Mouse (Mus musculus) hindbrain, postnatal 0 days (tissue): ENCODE results near the gene Lix1l. TPM values are rescaled to one million over a fixed set of nuclear protein-coding genes. Genes with fewer than 3 reads are reported as not detected.
A peak's percentile ranks its signal among the peaks of the same experiment; 100 is the strongest.

Source experiments
- ATAC-seq: fragments of 200-750 bp; cut with Nextera tagmentation; 2 replicates; pipeline ENCODE4 v1.8.0; 2017; ENCODE audit warnings: mild to moderate bottlenecking, moderate TSS enrichment, moderate library complexity
- DNase-seq: peaks from one replicate; pipeline ENCODE4 v3.0.0-alpha.2; 2015; ENCODE audit warnings: low spot score
- H3K27ac ChIP-seq: fragments of 300-500 bp; sonication (generic); 2 replicates; pipeline ENCODE4 v1.5.1; 2014; ENCODE audit warnings: mild to moderate bottlenecking
- H3K27me3 ChIP-seq: fragments of 300-500 bp; sonication (generic); 2 replicates; pipeline ENCODE4 v1.6.1; 2014; ENCODE audit warnings: low read length, mixed read lengths; ENCODE audit not compliant: insufficient read depth
- H3K36me3 ChIP-seq: fragments of 300-500 bp; sonication (generic); 2 replicates; pipeline ENCODE4 v1.6.1; 2014; ENCODE audit warnings: low read length, mixed read lengths; ENCODE audit not compliant: insufficient read depth
- H3K4me1 ChIP-seq: fragments of 300-500 bp; sonication (generic); 2 replicates; pipeline ENCODE4 v1.6.1; 2014; ENCODE audit warnings: antibody characterized with exemption, low read length, mixed read lengths; ENCODE audit not compliant: insufficient read depth
- H3K4me2 ChIP-seq: fragments of 300-500 bp; sonication (generic); 2 replicates; pipeline ENCODE4 v1.6.1; 2014; ENCODE audit warnings: low read depth, mild to moderate bottlenecking, low read length, moderate library complexity, mixed read lengths
- H3K4me3 ChIP-seq: fragments of 300-500 bp; sonication (generic); 2 replicates; pipeline ENCODE4 v1.5.1; 2014; ENCODE audit warnings: low read length
- H3K9ac ChIP-seq: fragments of 300-500 bp; sonication (generic); replicated peaks from 2 replicates; pipeline ENCODE4 v1.6.1; 2014; ENCODE audit warnings: mild to moderate bottlenecking, low read length, moderate library complexity, mixed read lengths
- H3K9me3 ChIP-seq: fragments of 300-500 bp; sonication (generic); 2 replicates; pipeline ENCODE4 v1.6.1; 2016; ENCODE audit warnings: low read length, mixed read lengths
- CTCF ChIP-seq: IDR thresholded peaks from 2 replicates; pipeline ENCODE4 v1.5.1; 2016; ENCODE audit warnings: antibody characterized with exemption, control low read depth, low read depth
- WGBS: fragments of 180-500 bp; shearing (Covaris S2); extraction: QIAGEN DNeasy Blood & Tissue Kit; methylation state at CpG from one replicate; pipeline ENCODE4 v1.1.7; 2014; 5-methylcytosine and 5-hydroxymethylcytosine counted together
- polyA plus RNA-seq: library from polyadenylated mRNA; unstranded; fragments of >200 nt; fragmentation: Nextera tagmentation; extraction: Ambion mirVana; gene quantifications from 2 replicates; pipeline ENCODE4 v1.2.1, GENCODE M21; 2015
- total RNA-seq: library from RNA; depleted of rRNA; stranded (reverse); fragments of >200 nt; gene quantifications from 2 replicates; pipeline ENCODE4 v1.2.3, GENCODE M21; 2014

The Lix1l gene
- total and polyA plus RNA-seq, 2 experiments from 2014 or later, result 3.9 to 48.4 TPM

GRCm38 (mm10) chr3:96555999-96556614 lies 44.8 kb upstream of the Lix1l start:
- H3K9me3 ChIP-seq, result no peaks in the 10 kb centered on the region
- DNase-seq (no peak), ATAC-seq (no peak)
- peaks cover 21% of the 10 kb centered on the region for H3K4me1 ChIP-seq
- H3K4me2 ChIP-seq, result peak overlapping the region; percentile 85
- H3K9ac ChIP-seq, result no peak overlapping the region
- peaks cover 11% of the 10 kb centered on the region; the same call in 1 of the 2 replicates for H3K36me3 ChIP-seq
- peak overlapping the region; percentile 74 for H3K27ac ChIP-seq
- no peak overlapping the region for H3K4me3 ChIP-seq
- WGBS, result 85% methylated on average over 15 of the region's 15 CpGs
- no peak for TF ChIP-seq CTCF
- H3K27me3 ChIP-seq, result no peaks in the 10 kb centered on the region

- Histone ChIP-seq H3K4me3 (peak overlapping the region; percentile 73), H3K27me3 (no peaks in the 10 kb centered on the region), H3K27ac (peak overlapping the region; percentile 93), H3K4me2 (peak overlapping the region; percentile 85), H3K36me3 (peaks cover 15% of the 10 kb centered on the region), H3K9me3 (no peaks in the 10 kb centered on the region), H3K4me1 (peaks cover 21% of the 10 kb centered on the region), H3K9ac (peak overlapping the region; percentile 70)
- no peak for TF ChIP-seq CTCF
- 9% methylated on average over 22 of the region's 22 CpGs for WGBS
- ATAC-seq (0 out of 2 replicates have a peak, but pooled peaks have one; percentile 0), DNase-seq (peak; percentile 16)
Measured at GRCm38 (mm10) chr3:96556651-96557635, 44.0 kb upstream of the Lix1l start.

- H3K4me2 ChIP-seq, result peak within 1 kb of the TSS; percentile 85
- H3K9me3 ChIP-seq, result no peaks in the 10 kb centered on the region
- H3K36me3 ChIP-seq, result peaks cover 15% of the 10 kb centered on the region
- H3K27me3 ChIP-seq, result no peaks in the 10 kb centered on the region
- under 1% methylated on average over 26 of the region's 26 CpGs for WGBS
- peak within 1 kb of the TSS; percentile 90 for H3K9ac ChIP-seq
- H3K4me3 ChIP-seq, result peak within 1 kb of the TSS; percentile 73
- H3K4me1 ChIP-seq, result peaks cover 21% of the 10 kb centered on the region
- TF ChIP-seq CTCF, result peak; percentile 79
- ATAC-seq (peak; percentile 98), DNase-seq (peak; percentile 100)
- peak within 1 kb of the TSS; percentile 93 for H3K27ac ChIP-seq
Measured at GRCm38 (mm10) chr3:96557694-96558093, 43.3 kb upstream of the Lix1l start, which contains the start of gene Txnip. Gene Txnip (plus strand): TSS chr3:96557957.

- under 1% methylated on average over 17 of the region's 17 CpGs for WGBS
- Histone ChIP-seq H3K4me2 (peak overlapping the region; percentile 85), H3K9ac (peak overlapping the region; percentile 90), H3K27ac (peak overlapping the region; percentile 87), H3K4me1 (peaks cover 21% of the 10 kb centered on the region), H3K27me3 (no peaks in the 10 kb centered on the region), H3K9me3 (no peaks in the 10 kb centered on the region), H3K36me3 (peaks cover 15% of the 10 kb centered on the region), H3K4me3 (peak overlapping the region; percentile 73)
- no peak for TF ChIP-seq CTCF
- DNase-seq (peak; percentile 29), ATAC-seq (no peak)
Measured at GRCm38 (mm10) chr3:96558159-96558558, 42.8 kb upstream of the Lix1l start.

- Histone ChIP-seq H3K4me1 (peaks cover 21% of the 10 kb centered on the region), H3K9me3 (no peaks in the 10 kb centered on the region), H3K27ac (peak overlapping the region; percentile 87), H3K4me3 (peak overlapping the region; percentile 73), H3K9ac (peak overlapping the region; percentile 90), H3K27me3 (no peaks in the 10 kb centered on the region), H3K36me3 (peaks cover 15% of the 10 kb centered on the region), H3K4me2 (peak overlapping the region; percentile 85)
- 23% methylated on average over 10 of the region's 10 CpGs for WGBS
- no peak for TF ChIP-seq CTCF
- DNase-seq (no peak), ATAC-seq (no peak)
Measured at GRCm38 (mm10) chr3:96558668-96559196, 42.2 kb upstream of the Lix1l start.

- no peaks in the 10 kb centered on the region for H3K27me3 ChIP-seq
- ATAC-seq (no peak), DNase-seq (no peak)
- H3K9me3 ChIP-seq, result no peaks in the 10 kb centered on the region
- H3K27ac ChIP-seq, result no peak overlapping the region; the same call in 1 of the 2 replicates
- H3K36me3 ChIP-seq, result peaks cover 15% of the 10 kb centered on the region
- peak overlapping the region; percentile 90; the same call in 1 of the 2 replicates for H3K9ac ChIP-seq
- peaks cover 21% of the 10 kb centered on the region for H3K4me1 ChIP-seq
- peak overlapping the region; percentile 73 for H3K4me3 ChIP-seq
- peak overlapping the region; percentile 85 for H3K4me2 ChIP-seq
- 73% methylated on average over 12 of the region's 12 CpGs for WGBS
- TF ChIP-seq CTCF, result no peak
Measured at GRCm38 (mm10) chr3:96559398-96559910, 41.5 kb upstream of the Lix1l start.
